Mouse (Mus musculus): ENCODE measurements around the gene Arid3b. TPM values are rescaled to one million over a fixed set of nuclear protein-coding genes. Genes with fewer than 3 reads are reported as not detected.
A peak's percentile ranks its signal among the peaks of the same experiment; 100 is the strongest.
"Not testable (repeated sequence)": the region's sequence is repeated elsewhere in the genome, so short reads cannot be mapped to it uniquely, and the experiment has no call there.

Arid3b gene
- 8.7 and 9.6 TPM in 2 replicates for polyA plus RNA-seq (2014; fragmentation: Nextera tagmentation; extraction: Ambion mirVana)

DNA sequence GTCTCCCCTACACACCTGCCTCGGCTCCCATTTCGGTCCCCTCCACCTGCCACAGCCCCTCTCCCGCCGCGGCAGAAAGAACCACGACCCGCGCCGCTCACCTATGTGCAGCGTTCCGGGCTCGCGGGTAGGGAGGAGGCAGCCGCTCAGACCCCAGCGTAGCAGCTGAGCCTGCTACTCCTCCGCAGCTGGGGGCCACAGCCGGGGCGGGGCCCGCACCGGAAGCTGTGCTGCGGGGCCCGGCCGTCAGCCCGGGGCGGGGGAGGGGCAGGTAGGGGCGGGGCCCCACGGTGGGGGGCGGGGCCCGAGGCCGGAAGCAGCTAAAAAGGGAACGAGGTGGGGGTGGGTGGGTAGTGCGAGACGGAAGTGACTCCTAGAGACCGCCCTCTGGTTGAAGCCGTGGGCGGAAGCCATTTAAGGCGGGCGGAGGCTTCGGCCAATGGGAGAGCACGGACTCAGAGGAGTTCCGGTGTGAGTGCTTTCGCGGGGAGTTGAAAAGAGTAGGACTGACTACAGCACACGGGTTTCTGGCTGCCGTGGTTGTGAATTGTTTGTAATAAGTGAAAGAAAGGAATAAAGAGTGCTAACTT is at the start of gene Arid3b:
TSS of gene Arid3b (minus strand) at position 213 of the 590 bp plus-strand sequence.
- WGBS, result 1% methylated on average over 45 of the region's 45 CpGs
- Histone ChIP-seq H3K4me2 (ENCODE audit: low read length) (peak within 1 kb of the TSS; percentile 62), H3K27ac (replicated peaks; ENCODE audit: low read depth, low read length) (peak within 1 kb of the TSS; percentile 84), H3K9ac (replicated peaks; ENCODE audit: low read length) (peak within 1 kb of the TSS; percentile 78), H3K36me3 (ENCODE audit: control insufficient read depth, insufficient read depth, low read length) (peaks cover 4% of the 10 kb centered on the region; the same call in 1 of the 2 replicates), H3K4me1 (ENCODE audit: control insufficient read depth, insufficient read depth, low read length) (peaks cover 18% of the 10 kb centered on the region), H3K27me3 (ENCODE audit: control insufficient read depth, insufficient read depth, low read length) (no peaks in the 10 kb centered on the region), H3K9me3 (ENCODE audit: control insufficient read depth, low read length) (no peaks in the 10 kb centered on the region), H3K4me3 (replicated peaks; ENCODE audit: low read depth, low read length) (peak within 1 kb of the TSS; percentile 82)
- peak; percentile 99 for ATAC-seq (ENCODE audit: low FRiP score, low TSS enrichment)
- DNase-seq, result peak; percentile 98

DNA sequence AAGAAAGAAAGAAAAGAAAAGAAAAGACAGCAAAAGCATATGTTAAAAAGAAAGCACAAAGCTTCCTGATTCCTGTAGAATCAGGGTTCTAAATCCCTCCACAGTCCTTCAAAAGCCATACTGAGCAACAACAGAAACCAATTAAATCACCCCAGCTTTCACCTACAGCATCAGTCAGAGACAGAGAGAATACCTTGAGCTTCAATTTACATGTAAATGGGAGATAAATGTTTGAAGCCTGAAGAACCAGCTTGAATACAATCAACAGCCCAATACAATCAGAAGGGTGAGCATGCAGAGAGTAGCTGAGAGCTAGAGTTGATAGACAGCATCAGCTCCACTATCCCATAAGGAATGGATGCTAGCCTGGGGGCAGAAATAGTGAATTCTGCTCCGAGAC is 46.8 kb upstream of the Arid3b start:
- no peaks in the 10 kb centered on the region for H3K36me3 ChIP-seq (ENCODE audit: control insufficient read depth, insufficient read depth, low read length)
- 33% methylated on average over 1 of the region's 1 CpGs for WGBS
- DNase-seq (peak; percentile 27), ATAC-seq (ENCODE audit: low FRiP score, low TSS enrichment) (no peak)
- no peak overlapping the region for H3K4me3 ChIP-seq (replicated peaks; ENCODE audit: low read depth, low read length)
- no peaks in the 10 kb centered on the region for H3K9me3 ChIP-seq (ENCODE audit: control insufficient read depth, low read length)
- H3K27ac ChIP-seq (replicated peaks; ENCODE audit: low read depth, low read length), result no peak overlapping the region
- no peaks in the 10 kb centered on the region for H3K27me3 ChIP-seq (ENCODE audit: control insufficient read depth, insufficient read depth, low read length)
- H3K4me1 ChIP-seq (ENCODE audit: control insufficient read depth, insufficient read depth, low read length), result no peaks in the 10 kb centered on the region
- no peak overlapping the region for H3K4me2 ChIP-seq (ENCODE audit: low read length)
- no peak overlapping the region for H3K9ac ChIP-seq (replicated peaks; ENCODE audit: low read length)

- WGBS, result 86% methylated on average over 2 of the region's 2 CpGs
- not testable (repeated sequence) for H3K4me1 ChIP-seq (ENCODE audit: control insufficient read depth, insufficient read depth, low read length); H3K4me3 ChIP-seq (replicated peaks; ENCODE audit: low read depth, low read length); ATAC-seq (ENCODE audit: low FRiP score, low TSS enrichment); H3K4me2 ChIP-seq (ENCODE audit: low read length); H3K27ac ChIP-seq (replicated peaks; ENCODE audit: low read depth, low read length); DNase-seq; H3K27me3 ChIP-seq (ENCODE audit: control insufficient read depth, insufficient read depth, low read length); H3K9ac ChIP-seq (replicated peaks; ENCODE audit: low read length); H3K9me3 ChIP-seq (ENCODE audit: control insufficient read depth, low read length); H3K36me3 ChIP-seq (ENCODE audit: control insufficient read depth, insufficient read depth, low read length)
Measured at GRCm38 (mm10) chr9:57881781-57882180, 45.2 kb upstream of the Arid3b start.

- 24% methylated on average over 4 of the region's 4 CpGs for WGBS
- ATAC-seq (ENCODE audit: low FRiP score, low TSS enrichment), result no peak
- DNase-seq, result no peak
- H3K4me2 ChIP-seq (ENCODE audit: low read length), result no peak overlapping the region
- no peaks in the 10 kb centered on the region for H3K9me3 ChIP-seq (ENCODE audit: control insufficient read depth, low read length)
- no peaks in the 10 kb centered on the region for H3K4me1 ChIP-seq (ENCODE audit: control insufficient read depth, insufficient read depth, low read length)
- no peaks in the 10 kb centered on the region for H3K27me3 ChIP-seq (ENCODE audit: control insufficient read depth, insufficient read depth, low read length)
- no peak overlapping the region for H3K9ac ChIP-seq (replicated peaks; ENCODE audit: low read length)
- H3K4me3 ChIP-seq (replicated peaks; ENCODE audit: low read depth, low read length), result no peak overlapping the region
- no peak overlapping the region for H3K27ac ChIP-seq (replicated peaks; ENCODE audit: low read depth, low read length)
- H3K36me3 ChIP-seq (ENCODE audit: control insufficient read depth, insufficient read depth, low read length), result no peaks in the 10 kb centered on the region
Measured at GRCm38 (mm10) chr9:57880278-57880677, 43.7 kb upstream of the Arid3b start.

DNA sequence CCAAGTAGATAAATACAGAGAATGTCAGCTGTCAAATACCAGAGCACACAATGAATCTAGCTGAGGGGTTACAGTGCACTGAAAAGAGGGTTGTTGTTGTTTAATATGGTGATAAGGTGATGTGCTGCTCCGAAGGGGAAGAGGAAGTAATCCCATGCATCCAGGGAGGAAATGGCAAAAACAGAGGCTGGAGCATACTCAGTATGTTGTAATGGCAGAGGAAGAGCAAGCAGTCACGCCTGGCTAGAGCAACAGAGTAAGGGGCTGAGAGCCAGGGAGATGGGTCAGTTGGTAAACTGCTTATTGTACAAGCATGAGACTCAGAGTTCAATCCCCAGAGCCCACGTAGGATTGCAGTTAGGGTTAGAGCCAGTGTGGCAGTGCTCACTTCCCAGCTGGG is 42.6 kb upstream of the Arid3b start:
- no peaks in the 10 kb centered on the region for H3K4me1 ChIP-seq (ENCODE audit: control insufficient read depth, insufficient read depth, low read length)
- no peaks in the 10 kb centered on the region for H3K36me3 ChIP-seq (ENCODE audit: control insufficient read depth, insufficient read depth, low read length)
- no peaks in the 10 kb centered on the region for H3K27me3 ChIP-seq (ENCODE audit: control insufficient read depth, insufficient read depth, low read length)
- 61% methylated on average over 3 of the region's 3 CpGs for WGBS
- H3K4me3 ChIP-seq (replicated peaks; ENCODE audit: low read depth, low read length), result no peak overlapping the region
- ATAC-seq (ENCODE audit: low FRiP score, low TSS enrichment) (no peak), DNase-seq (no peak)
- H3K4me2 ChIP-seq (ENCODE audit: low read length), result no peak overlapping the region
- no peak overlapping the region for H3K27ac ChIP-seq (replicated peaks; ENCODE audit: low read depth, low read length)
- no peak overlapping the region for H3K9ac ChIP-seq (replicated peaks; ENCODE audit: low read length)
- H3K9me3 ChIP-seq (ENCODE audit: control insufficient read depth, low read length), result no peaks in the 10 kb centered on the region

GRCm38 (mm10) chr9:57874994-57875393 is 38.4 kb upstream of the Arid3b start:
- ATAC-seq (ENCODE audit: low FRiP score, low TSS enrichment), result no peak

DNA sequence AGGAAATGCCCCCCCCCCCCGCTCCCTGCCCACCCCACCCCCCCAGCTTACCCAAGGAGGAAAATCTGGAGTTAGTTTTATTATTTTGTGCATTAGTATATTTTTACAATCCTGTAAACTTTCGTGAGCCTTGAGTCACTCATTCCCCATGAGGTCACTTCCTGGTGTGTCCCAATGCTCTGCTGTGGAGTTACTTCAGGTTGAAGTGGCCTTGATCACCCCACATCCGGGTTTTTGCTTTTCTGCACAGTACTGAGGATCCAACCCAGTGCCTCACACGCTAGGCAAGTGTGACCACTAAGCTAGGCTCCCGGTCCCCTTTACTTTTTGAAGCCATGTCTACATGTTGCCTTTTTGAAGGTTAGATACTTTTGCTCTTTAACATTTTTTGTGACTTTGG is 37.5 kb upstream of the Arid3b start:
- no peaks in the 10 kb centered on the region for H3K4me1 ChIP-seq (ENCODE audit: control insufficient read depth, insufficient read depth, low read length)
- H3K9me3 ChIP-seq (ENCODE audit: control insufficient read depth, low read length), result no peaks in the 10 kb centered on the region
- no peak overlapping the region for H3K27ac ChIP-seq (replicated peaks; ENCODE audit: low read depth, low read length)
- no peaks in the 10 kb centered on the region for H3K36me3 ChIP-seq (ENCODE audit: control insufficient read depth, insufficient read depth, low read length)
- no peak for DNase-seq
- no peak overlapping the region for H3K4me2 ChIP-seq (ENCODE audit: low read length)
- H3K27me3 ChIP-seq (ENCODE audit: control insufficient read depth, insufficient read depth, low read length), result no peaks in the 10 kb centered on the region
- H3K4me3 ChIP-seq (replicated peaks; ENCODE audit: low read depth, low read length), result no peak overlapping the region
- no peak overlapping the region for H3K9ac ChIP-seq (replicated peaks; ENCODE audit: low read length)
- ATAC-seq (ENCODE audit: low FRiP score, low TSS enrichment), result no peak
- 78% methylated on average over 5 of the region's 5 CpGs for WGBS

More at GRCm38 (mm10) chr9:57874994-57875393, 38.4 kb upstream of the Arid3b start:
- no peak overlapping the region for H3K9ac ChIP-seq (replicated peaks; ENCODE audit: low read length)
- no peak overlapping the region for H3K27ac ChIP-seq (replicated peaks; ENCODE audit: low read depth, low read length)
- no peaks in the 10 kb centered on the region for H3K27me3 ChIP-seq (ENCODE audit: control insufficient read depth, insufficient read depth, low read length)
- no peaks in the 10 kb centered on the region for H3K36me3 ChIP-seq (ENCODE audit: control insufficient read depth, insufficient read depth, low read length)
- H3K4me2 ChIP-seq (ENCODE audit: low read length), result no peak overlapping the region
- no peak for DNase-seq
- H3K9me3 ChIP-seq (ENCODE audit: control insufficient read depth, low read length), result no peaks in the 10 kb centered on the region
- H3K4me3 ChIP-seq (replicated peaks; ENCODE audit: low read depth, low read length), result no peak overlapping the region
- 74% methylated on average over 3 of the region's 3 CpGs for WGBS
- H3K4me1 ChIP-seq (ENCODE audit: control insufficient read depth, insufficient read depth, low read length), result no peaks in the 10 kb centered on the region

DNA sequence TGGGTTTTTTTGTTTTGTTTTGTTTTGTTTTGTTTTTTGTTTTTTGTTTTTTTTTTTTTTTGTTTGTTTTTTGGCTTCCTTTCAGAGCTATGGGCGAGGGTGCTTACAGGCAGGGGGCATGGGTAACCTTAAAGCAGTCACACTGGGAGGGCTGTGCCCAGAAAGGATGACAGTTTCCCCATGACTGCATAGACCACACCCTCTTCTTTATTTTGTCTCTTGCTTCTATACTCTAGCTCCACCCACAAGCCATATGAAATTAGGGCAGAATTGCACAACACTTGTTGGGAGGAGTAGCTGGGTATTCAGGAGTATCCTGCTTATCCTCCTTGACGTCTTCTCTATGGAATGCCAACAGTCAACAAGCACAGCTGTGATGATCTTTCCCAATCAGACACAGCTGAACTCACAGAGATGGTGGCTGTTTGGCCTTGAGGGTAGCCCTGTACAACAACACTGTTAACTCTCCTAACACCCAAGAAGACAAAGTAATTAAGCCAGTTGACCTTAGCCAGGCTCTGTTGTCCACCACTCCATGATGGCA is 33.8 kb upstream of the Arid3b start:
- H3K4me1 ChIP-seq (ENCODE audit: control insufficient read depth, insufficient read depth, low read length), result no peaks in the 10 kb centered on the region

DNA sequence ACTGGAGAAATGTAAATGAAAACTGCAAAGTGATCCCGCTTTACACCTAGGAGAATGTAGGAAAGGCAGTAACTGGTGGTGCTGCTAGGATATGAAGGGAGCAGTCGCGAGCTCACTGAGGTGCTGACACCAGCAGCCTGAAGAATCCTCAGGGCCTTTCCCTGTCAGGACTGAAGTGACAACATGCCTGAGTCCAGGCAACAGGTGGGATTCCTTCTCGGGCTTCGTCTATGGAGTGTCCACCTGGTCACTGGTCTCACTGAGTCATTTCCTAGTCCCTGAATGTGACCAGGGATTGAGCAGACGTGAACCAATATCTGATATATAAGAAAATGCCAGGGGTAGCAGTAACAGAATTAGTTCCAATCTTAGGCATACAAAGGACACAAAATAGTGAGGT is 32.2 kb upstream of the Arid3b start:
- Histone ChIP-seq H3K4me1 (ENCODE audit: control insufficient read depth, insufficient read depth, low read length) (no peaks in the 10 kb centered on the region), H3K27ac (replicated peaks; ENCODE audit: low read depth, low read length) (no peak overlapping the region), H3K9me3 (ENCODE audit: control insufficient read depth, low read length) (no peaks in the 10 kb centered on the region), H3K36me3 (ENCODE audit: control insufficient read depth, insufficient read depth, low read length) (no peaks in the 10 kb centered on the region), H3K9ac (replicated peaks; ENCODE audit: low read length) (no peak overlapping the region), H3K4me3 (replicated peaks; ENCODE audit: low read depth, low read length) (no peak overlapping the region), H3K27me3 (ENCODE audit: control insufficient read depth, insufficient read depth, low read length) (no peaks in the 10 kb centered on the region), H3K4me2 (ENCODE audit: low read length) (no peak overlapping the region)
- no peak for DNase-seq
- 87% methylated on average over 6 of the region's 6 CpGs for WGBS
- ATAC-seq (ENCODE audit: low FRiP score, low TSS enrichment), result no peak

More for the DNA sequence above, 33.8 kb upstream of the Arid3b start:
- Histone ChIP-seq H3K27ac (replicated peaks; ENCODE audit: low read depth, low read length) (no peak overlapping the region), H3K4me3 (replicated peaks; ENCODE audit: low read depth, low read length) (no peak overlapping the region), H3K9ac (replicated peaks; ENCODE audit: low read length) (no peak overlapping the region), H3K36me3 (ENCODE audit: control insufficient read depth, insufficient read depth, low read length) (no peaks in the 10 kb centered on the region), H3K9me3 (ENCODE audit: control insufficient read depth, low read length) (no peaks in the 10 kb centered on the region), H3K4me2 (ENCODE audit: low read length) (no peak overlapping the region), H3K27me3 (ENCODE audit: control insufficient read depth, insufficient read depth, low read length) (no peaks in the 10 kb centered on the region)
- 29% methylated on average over 2 of the region's 2 CpGs for WGBS
- DNase-seq, result no peak
- no peak for ATAC-seq (ENCODE audit: low FRiP score, low TSS enrichment)

Data from midbrain, embryonic 14.5 days (tissue).